Mouse (Mus musculus) stomach, postnatal 0 days (tissue): ENCODE data around the gene Ttn.

Experiments used
- CTCF ChIP-seq: IDR thresholded peaks from 2 replicates; pipeline ENCODE4 v1.5.1; 2016; ENCODE audit warnings: antibody characterized with exemption, low read depth, mild to moderate bottlenecking, moderate library complexity
- EP300 ChIP-seq: optimal IDR thresholded peaks from 2 replicates; pipeline ENCODE3; 2016; ENCODE audit warnings: antibody characterized with exemption

DNA sequence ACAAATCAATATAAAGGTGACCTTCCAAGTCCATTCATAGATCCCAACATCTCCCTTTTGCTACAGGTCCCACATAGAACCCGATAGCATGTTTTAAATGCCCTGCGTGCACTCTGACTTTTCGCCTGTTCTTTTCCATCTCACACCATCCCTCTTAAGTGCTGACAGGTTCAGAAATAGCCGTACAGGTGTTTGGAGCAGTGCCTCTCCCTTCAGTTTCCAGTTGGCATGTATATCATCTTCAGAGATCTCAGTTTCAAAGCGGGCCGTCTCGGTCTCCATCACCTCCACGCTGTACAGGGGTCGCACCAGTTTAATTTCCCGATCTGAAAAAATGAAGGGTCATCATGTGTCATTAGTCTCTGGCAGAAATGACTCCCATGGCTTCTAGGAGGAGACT is 174.0 kb downstream of the Ttn start:
- TF ChIP-seq EP300 (no peak), CTCF (no peak)
